ENCODE assay signal across 18 mouse cellular contexts in the genomic region with DNA sequence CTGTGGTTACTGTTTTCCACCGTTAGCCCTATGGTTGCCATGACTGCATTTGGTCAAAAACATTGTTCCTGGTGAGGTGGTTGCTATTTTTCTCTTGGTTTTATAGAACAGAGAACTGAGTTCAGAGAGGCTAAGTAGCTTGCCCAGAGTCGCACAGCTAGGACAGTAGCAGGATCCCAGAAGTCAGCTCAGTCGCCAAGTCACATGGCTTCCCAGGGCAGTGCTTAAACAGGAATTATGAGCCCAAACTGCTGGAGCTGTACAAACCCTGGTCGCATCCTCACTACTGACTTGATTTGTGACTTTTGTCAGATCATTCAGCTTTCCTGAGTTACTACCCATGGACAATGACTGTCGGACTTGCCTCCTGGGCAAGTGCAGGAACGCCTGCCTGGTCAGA. TPM values are rescaled to one million over a fixed set of nuclear protein-coding genes. Genes with fewer than 3 reads are reported as not detected.
DNase-seq lines count a peak whose midpoint lies in the region; ATAC-seq lines count a peak whose summit lies in the region.
"Had no signal": no experiment of that assay in that cellular context is flagged by ENCODE, and none has a peak within 500 bp of the region (broad histone marks: within the 10 kb centered on the region; RNA-seq: fewer than 3 reads in every experiment).

No protein-coding gene starts in this region.

- no peak overlapping the region for H3K4me3 ChIP-seq in forebrain, embryonic 15.5 days
- no peak overlapping the region for H3K4me3 ChIP-seq in forebrain, embryonic 12.5 days (replicated peaks)
- H3K4me3 ChIP-seq in limb, embryonic 13.5 days, result no peak overlapping the region
- no peak overlapping the region for H3K4me3 ChIP-seq in intestine, embryonic 15.5 days (replicated peaks)
- H3K4me3 ChIP-seq: limb, embryonic 12.5 days had no signal

- intact Hi-C loops in left cerebral cortex, postnatal 4 days (cut with DNase I), result no loop called here
- intact Hi-C loops in left cerebral cortex, postnatal 14 days (cut with DNase I), result no loop called here

- H3K9ac ChIP-seq in forebrain, embryonic 15.5 days (replicated peaks), result no peak overlapping the region
- no peak overlapping the region for H3K9ac ChIP-seq in forebrain, embryonic 12.5 days
- no peak overlapping the region for H3K9ac ChIP-seq in limb, embryonic 13.5 days
- H3K9ac ChIP-seq in intestine, embryonic 15.5 days, result no peak overlapping the region
- H3K9ac ChIP-seq: limb, embryonic 12.5 days; liver, postnatal 0 days had no signal

- 76% methylated on average over 6 of the region's 6 CpGs for WGBS in forebrain, embryonic 15.5 days
- WGBS in forebrain, embryonic 12.5 days, result 81% methylated on average over 6 of the region's 6 CpGs
- WGBS in limb, embryonic 13.5 days, result 53% methylated on average over 6 of the region's 6 CpGs
- 70% methylated on average over 6 of the region's 6 CpGs for WGBS in intestine, embryonic 15.5 days

- H3K4me2 ChIP-seq in forebrain, embryonic 15.5 days (replicated peaks), result peak overlapping the region; percentile 10; the same call in 1 of the 2 replicates
- H3K4me2 ChIP-seq in forebrain, embryonic 12.5 days, result no peak overlapping the region
- H3K4me2 ChIP-seq in limb, embryonic 13.5 days (replicated peaks), result peak overlapping the region; percentile 27; the same call in 1 of the 2 replicates
- no peak overlapping the region for H3K4me2 ChIP-seq in intestine, embryonic 15.5 days (replicated peaks)

- peak; percentile 24 for DNase-seq in left cerebral cortex, postnatal 4 days
- no peak for DNase-seq in left cerebral cortex, postnatal 14 days (ENCODE audit: low spot score in 2 of 2)
- no peak for DNase-seq in adrenal gland, postnatal 10 days
- no peak for DNase-seq in kidney, postnatal 4 days
- DNase-seq: gastrocnemius, postnatal 36 days; kidney, adult 2 months; liver, postnatal 0 days; lung, postnatal 36 days had no signal

- H3K27ac ChIP-seq in forebrain, embryonic 15.5 days (replicated peaks), result peak overlapping the region; percentile 54
- H3K27ac ChIP-seq in forebrain, embryonic 12.5 days, result no peak overlapping the region
- no peak overlapping the region for H3K27ac ChIP-seq in limb, embryonic 13.5 days
- no peak overlapping the region for H3K27ac ChIP-seq in intestine, embryonic 15.5 days
- H3K27ac ChIP-seq: limb, embryonic 12.5 days had no signal

- no peaks in the 10 kb centered on the region for H3K9me3 ChIP-seq in forebrain, embryonic 15.5 days
- H3K9me3 ChIP-seq in forebrain, embryonic 12.5 days, result no peaks in the 10 kb centered on the region
- no peaks in the 10 kb centered on the region for H3K9me3 ChIP-seq in limb, embryonic 13.5 days
- no peaks in the 10 kb centered on the region for H3K9me3 ChIP-seq in intestine, embryonic 15.5 days
- H3K9me3 ChIP-seq: limb, embryonic 12.5 days had no signal

- no peaks in the 10 kb centered on the region for H3K36me3 ChIP-seq in forebrain, embryonic 15.5 days
- no peaks in the 10 kb centered on the region for H3K36me3 ChIP-seq in forebrain, embryonic 12.5 days (replicated peaks)
- no peaks in the 10 kb centered on the region for H3K36me3 ChIP-seq in limb, embryonic 13.5 days
- no peaks in the 10 kb centered on the region for H3K36me3 ChIP-seq in intestine, embryonic 15.5 days
- H3K36me3 ChIP-seq: limb, embryonic 12.5 days had no signal

- peaks cover 20% of the 10 kb centered on the region for H3K4me1 ChIP-seq in forebrain, embryonic 15.5 days
- peaks cover 9% of the 10 kb centered on the region; the same call in 1 of the 2 replicates for H3K4me1 ChIP-seq in forebrain, embryonic 12.5 days
- H3K4me1 ChIP-seq in limb, embryonic 13.5 days, result peaks cover 24% of the 10 kb centered on the region
- 0 out of 2 replicates have a peak, but pooled peaks cover 2% of the 10 kb centered on the region for H3K4me1 ChIP-seq in intestine, embryonic 15.5 days (replicated peaks)

- H3K27me3 ChIP-seq in forebrain, embryonic 15.5 days, result no peaks in the 10 kb centered on the region
- no peaks in the 10 kb centered on the region for H3K27me3 ChIP-seq in forebrain, embryonic 12.5 days
- peaks cover 36% of the 10 kb centered on the region for H3K27me3 ChIP-seq in limb, embryonic 13.5 days
- H3K27me3 ChIP-seq in intestine, embryonic 15.5 days (replicated peaks), result no peaks in the 10 kb centered on the region; the same call in 1 of the 2 replicates

- ATAC-seq in forebrain, embryonic 15.5 days (replicated peaks), result 0 out of 2 replicates have a peak, but pooled peaks have one; percentile 10
- no peak for ATAC-seq in forebrain, embryonic 12.5 days (ENCODE audit: low FRiP score)
- ATAC-seq in limb, embryonic 13.5 days (ENCODE audit: low FRiP score, low read depth), result no peak
- no peak for ATAC-seq in intestine, embryonic 15.5 days
- ATAC-seq: liver, postnatal 0 days had no signal

RNA-seq across cellular contexts. Expression of a gene that starts 38.8 kb away (rescaled TPM):
- polyA plus RNA-seq in forebrain, embryonic 15.5 days (2015; fragmentation: Nextera tagmentation; extraction: Ambion mirVana), result not detected in 2 replicates
- not detected in 2 replicates for polyA plus RNA-seq in forebrain, embryonic 12.5 days (2016; fragmentation: Nextera tagmentation; extraction: Ambion mirVana)
- total RNA-seq in left cerebral cortex, postnatal 4 days (2021), result not detected
- total RNA-seq in left cerebral cortex, postnatal 14 days (2021), result not detected
- not detected in 2 replicates for polyA plus RNA-seq in limb, embryonic 13.5 days (2015; fragmentation: Nextera tagmentation; extraction: Ambion mirVana)
- not detected for total RNA-seq in adrenal gland, postnatal 10 days (2021)
- polyA plus RNA-seq in intestine, embryonic 15.5 days (2015; fragmentation: Nextera tagmentation; extraction: Ambion mirVana), result not detected in 2 replicates
- total RNA-seq: adrenal gland, adult 18-20 months; gastrocnemius, postnatal 36 days; heart, postnatal 10 days; layer of hippocampus, postnatal 36 days had no signal
- polyA plus RNA-seq: kidney, adult 2 months; large intestine, adult 2 months; limb, embryonic 12.5 days; liver, postnatal 0 days; thymus, postnatal 0 days had no signal

RNA-seq across cellular contexts. Expression of a gene that starts 58.6 kb away (rescaled TPM):
- 17.6 and 19.6 TPM in 2 replicates for polyA plus RNA-seq in forebrain, embryonic 15.5 days (2015; fragmentation: Nextera tagmentation; extraction: Ambion mirVana)
- polyA plus RNA-seq in forebrain, embryonic 12.5 days (2016; fragmentation: Nextera tagmentation; extraction: Ambion mirVana), result 9.1 and 10.6 TPM in 2 replicates
- total RNA-seq in left cerebral cortex, postnatal 4 days (2021), result 10 to 100 TPM; 15.4 to 17.4 TPM
- total RNA-seq in left cerebral cortex, postnatal 14 days (2021), result 10 to 100 TPM in 1 of 2 experiments, 1 to 10 TPM in 1; 9.5 to 10.1 TPM
- 29.5 and 30.0 TPM in 2 replicates for polyA plus RNA-seq in limb, embryonic 13.5 days (2015; fragmentation: Nextera tagmentation; extraction: Ambion mirVana)
- 10 to 100 TPM; 44.1 to 47.5 TPM for total RNA-seq in adrenal gland, postnatal 10 days (2021)
- polyA plus RNA-seq in intestine, embryonic 15.5 days (2015; fragmentation: Nextera tagmentation; extraction: Ambion mirVana), result 106 and 127 TPM in 2 replicates

Comparison
In these comparisons a context has a peak if more than half of its experiments do, and no peak if none do; other contexts are left out.
1. H3K4me2 ChIP-seq: peak in forebrain, embryonic 15.5 days (single experiment) and limb, embryonic 13.5 days (single experiment); none in forebrain, embryonic 12.5 days (single experiment) and intestine, embryonic 15.5 days (single experiment).